Mouse (Mus musculus): ENCODE measurements around the gene Nsf.
A peak's percentile ranks its signal among the peaks of the same experiment; 100 is the strongest.
"Not testable (repeated sequence)": the region's sequence is repeated elsewhere in the genome, so short reads cannot be mapped to it uniquely, and the experiment has no call there.

The Nsf gene

GRCm38 (mm10) chr11:103890337-103891186, 63.3 kb downstream of the Nsf start:
- peak; percentile 71 for DNase-seq

GRCm38 (mm10) chr11:103887724-103888410, 66.0 kb downstream of the Nsf start:
- no peak for DNase-seq

GRCm38 (mm10) chr11:103884749-103885383, 69.0 kb downstream of the Nsf start:
- DNase-seq = peak; percentile 69

GRCm38 (mm10) chr11:103883793-103884192, 70.1 kb downstream of the Nsf start:
- DNase-seq = no peak

GRCm38 (mm10) chr11:103879476-103879875, 74.4 kb downstream of the Nsf start:
- DNase-seq = not testable (repeated sequence)

GRCm38 (mm10) chr11:103878441-103878840, 75.4 kb downstream of the Nsf start:
- DNase-seq = no peak

- no peak for DNase-seq
Measured at GRCm38 (mm10) chr11:103870352-103870751, 83.5 kb downstream of the Nsf start.

- no peak for DNase-seq
Measured at GRCm38 (mm10) chr11:103867702-103868101, 86.2 kb downstream of the Nsf start.

- no peak for DNase-seq
Measured at GRCm38 (mm10) chr11:103865346-103865745, 88.5 kb downstream of the Nsf start.

GRCm38 (mm10) chr11:103864486-103864885, 89.4 kb downstream of the Nsf start:
- DNase-seq = no peak

- DNase-seq = no peak
Measured at GRCm38 (mm10) chr11:103862951-103863350, 90.9 kb downstream of the Nsf start.

GRCm38 (mm10) chr11:103859933-103860610, 93.8 kb downstream of the Nsf start:
- no peak for DNase-seq

- DNase-seq = no peak
Measured at GRCm38 (mm10) chr11:103858760-103859159, 95.1 kb downstream of the Nsf start.

- DNase-seq = no peak
Measured at GRCm38 (mm10) chr11:103856641-103857040, 97.2 kb downstream of the Nsf start.

- no peak for DNase-seq
Measured at GRCm38 (mm10) chr11:103854294-103854693, 99.6 kb downstream of the Nsf start.

GRCm38 (mm10) chr11:103853284-103853920, 100.5 kb downstream of the Nsf start:
- no peak for DNase-seq

- no peak for DNase-seq
Measured at GRCm38 (mm10) chr11:103852590-103853283, 101.1 kb downstream of the Nsf start.

- DNase-seq = no peak
Measured at GRCm38 (mm10) chr11:103848287-103848686, 105.6 kb downstream of the Nsf start.

- peak; percentile 35 for DNase-seq
Measured at GRCm38 (mm10) chr11:103840834-103841233, 113.0 kb downstream of the Nsf start.

- DNase-seq = no peak
Measured at GRCm38 (mm10) chr11:103838955-103839354, 114.9 kb downstream of the Nsf start.

GRCm38 (mm10) chr11:103832331-103832730, 121.5 kb downstream of the Nsf start:
- no peak for DNase-seq

GRCm38 (mm10) chr11:103831766-103832165, 122.1 kb downstream of the Nsf start:
- no peak for DNase-seq

Data from right cerebral cortex, adult 18-20 months (tissue).